Comparison of ENCODE assay signal across 14 mouse cellular contexts in genomic region chr7:63796001-63796632, GRCm38 (mm10).
DNase-seq lines count a peak whose midpoint lies in the region; ATAC-seq lines count a peak whose summit lies in the region.
"Had no signal": no experiment of that assay in that cellular context is flagged by ENCODE, and none has a peak within 500 bp of the region (broad histone marks: within the 10 kb centered on the region; RNA-seq: fewer than 3 reads in every experiment).

No protein-coding gene starts in this region.

- DNase-seq in right cerebral cortex, postnatal 10 days (ENCODE audit: low spot score in 2 of 2): peak; percentile 44 to 50
- DNase-seq in right cerebral cortex, postnatal 25 days: no peak
- DNase-seq in embryo, embryonic 11 days: peak; percentile 49
- no peak for DNase-seq in urinary bladder, postnatal 36 days (ENCODE audit: low spot score in 2 of 2)
- DNase-seq in heart, adult 8-10 months (ENCODE audit: low spot score): no peak
- no peak for DNase-seq in right cerebral cortex, adult 2 months (ENCODE audit: low spot score in 2 of 2)
- DNase-seq in left cerebral cortex, postnatal 14 days (ENCODE audit: low spot score in 2 of 2): no peak
- DNase-seq: gastrocnemius, postnatal 25 days; heart, postnatal 4 days; kidney, postnatal 4 days had no signal

- ATAC-seq in hindbrain, embryonic 16.5 days: peak; percentile 80
- ATAC-seq: CD4-positive, CD25-positive, alpha-beta regulatory T cell, adult 4 months had no signal

- no peak overlapping the region; the same call in 1 of the 2 replicates for H3K27ac ChIP-seq in hindbrain, embryonic 16.5 days (ENCODE audit: low read depth, low read length)
- H3K27ac ChIP-seq: embryonic facial prominence, embryonic 13.5 days; macrophage had no signal

- no peaks in the 10 kb centered on the region for H3K4me1 ChIP-seq in hindbrain, embryonic 16.5 days (ENCODE audit: control insufficient read depth, insufficient read depth, low read depth, low read length)

- H3K4me3 ChIP-seq in hindbrain, embryonic 16.5 days (ENCODE audit: low read length): no peak overlapping the region
- H3K4me3 ChIP-seq: embryonic facial prominence, embryonic 13.5 days had no signal

- H3K36me3 ChIP-seq in hindbrain, embryonic 16.5 days (ENCODE audit: control insufficient read depth, insufficient read depth, low read length): no peaks in the 10 kb centered on the region
- H3K36me3 ChIP-seq: embryonic facial prominence, embryonic 13.5 days had no signal

- no peak overlapping the region for H3K9ac ChIP-seq in hindbrain, embryonic 16.5 days (ENCODE audit: low read depth, low read length)
- H3K9ac ChIP-seq: embryonic facial prominence, embryonic 13.5 days had no signal

- no peak overlapping the region for H3K4me2 ChIP-seq in hindbrain, embryonic 16.5 days (ENCODE audit: low read length)
- H3K4me2 ChIP-seq: embryonic facial prominence, embryonic 13.5 days had no signal

- intact Hi-C loops in left cerebral cortex, postnatal 14 days (cut with DNase I): no loop called here

- H3K9me3 ChIP-seq in hindbrain, embryonic 16.5 days (ENCODE audit: control insufficient read depth, low read length): no peaks in the 10 kb centered on the region
- H3K9me3 ChIP-seq: embryonic facial prominence, embryonic 13.5 days had no signal

- 10% methylated on average over 8 of the region's 8 CpGs for WGBS in hindbrain, embryonic 16.5 days

- H3K27me3 ChIP-seq in hindbrain, embryonic 16.5 days (replicated peaks; ENCODE audit: control insufficient read depth, insufficient read depth, low read length): no peaks in the 10 kb centered on the region
- H3K27me3 ChIP-seq: embryonic facial prominence, embryonic 13.5 days had no signal

Comparison
In these comparisons a context has a peak if more than half of its experiments do, and no peak if none do; other contexts are left out.
1. DNase-seq: peak in right cerebral cortex, postnatal 10 days (2 of 2) and embryo, embryonic 11 days (single experiment); none in right cerebral cortex, postnatal 25 days (single experiment), urinary bladder, postnatal 36 days (0 of 2), heart, adult 8-10 months (single experiment), right cerebral cortex, adult 2 months (0 of 2) and left cerebral cortex, postnatal 14 days (0 of 2).